Mouse (Mus musculus): ENCODE data around the gene Klhl31.
A peak's percentile ranks its signal among the peaks of the same experiment; 100 is the strongest.

The Klhl31 gene

DNA sequence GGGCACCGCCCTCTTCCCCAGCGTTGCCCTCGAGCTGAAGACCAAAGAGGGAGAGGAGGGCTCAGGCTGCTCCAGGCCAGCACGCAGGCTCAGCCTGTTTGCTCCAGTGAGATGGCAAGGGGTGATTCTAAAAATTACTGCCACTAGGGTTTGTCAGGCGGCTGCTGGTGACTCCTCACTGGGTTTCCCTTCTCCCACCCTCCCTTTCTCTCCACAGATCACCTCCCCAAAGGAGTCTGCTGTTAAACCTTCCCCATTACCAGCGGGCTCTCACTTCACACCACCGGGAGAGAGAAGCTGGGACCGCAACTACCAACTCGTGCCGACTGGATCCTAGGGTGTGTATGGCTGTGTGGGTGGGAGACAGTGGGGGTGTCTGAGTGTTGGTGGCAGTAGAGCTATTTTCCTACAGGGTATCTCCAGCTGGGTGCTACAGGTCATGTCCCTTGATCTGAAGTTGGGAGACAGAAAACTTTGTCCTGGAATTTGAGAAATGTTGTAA lies at the start of gene Klhl31:
Klhl31 (plus strand) TSS at position 51 of the 502 bp plus-strand sequence.
- DNase-seq (ENCODE audit: extremely low spot score): no peak

DNA sequence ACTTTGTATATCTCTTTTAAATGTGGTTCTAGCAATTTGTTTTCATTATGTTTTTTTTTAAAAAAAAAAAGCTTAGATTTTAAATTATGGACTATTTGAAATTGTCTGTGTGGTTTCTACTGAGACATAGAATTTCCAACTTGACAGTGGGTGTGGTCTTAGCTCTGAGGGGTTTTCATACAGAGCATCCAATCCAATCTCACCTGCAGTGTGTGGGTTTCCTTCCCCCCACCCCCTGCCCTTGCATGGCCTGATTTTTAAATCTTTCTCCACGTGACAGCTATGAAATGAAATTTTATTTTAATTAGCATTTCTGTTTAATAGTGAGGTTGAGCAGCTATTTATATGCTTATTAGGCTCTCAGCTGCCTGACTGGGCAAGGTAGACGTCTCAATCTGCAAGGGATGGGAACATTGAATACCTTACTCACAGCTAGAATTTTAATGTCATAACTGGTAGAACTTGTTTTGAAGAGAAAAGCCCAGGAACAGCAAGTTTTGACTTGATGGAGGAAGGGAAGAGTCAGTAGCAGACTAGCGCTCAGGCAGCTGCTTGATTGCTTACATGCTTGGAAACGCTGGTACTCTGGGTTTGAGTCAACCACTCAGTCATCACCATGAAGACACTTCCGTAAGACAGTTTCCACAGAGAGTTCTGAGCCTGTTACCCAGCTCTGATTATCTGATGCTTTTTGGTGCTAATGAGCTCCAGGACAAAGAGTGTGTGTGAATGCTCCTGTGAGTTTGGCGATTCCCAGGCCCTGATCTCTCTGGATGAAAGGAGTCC lies 49.3 kb upstream of the Klhl31 start:
- no peak for DNase-seq (ENCODE audit: extremely low spot score)

DNA sequence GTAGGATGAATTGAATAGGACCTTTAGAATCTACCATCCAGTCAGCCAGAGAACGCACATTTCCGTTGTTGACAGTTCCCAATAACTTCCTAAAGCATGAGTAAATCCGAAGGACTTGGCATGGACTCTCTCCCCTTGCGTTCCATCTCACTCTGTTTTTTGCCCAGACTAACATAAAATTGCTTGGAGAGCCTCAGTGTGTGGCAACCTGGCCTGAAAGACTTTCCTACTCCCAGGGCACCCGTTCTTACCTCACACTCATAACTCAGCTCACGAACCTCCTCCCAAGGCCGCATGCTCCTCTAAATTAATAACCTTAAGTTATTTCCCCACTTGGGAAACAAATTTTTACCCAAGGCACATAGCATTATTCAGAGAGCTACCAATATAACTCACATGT lies 48.7 kb upstream of the Klhl31 start:
- no peak for DNase-seq (ENCODE audit: extremely low spot score)

GRCm38 (mm10) chr9:77589496-77589895 lies 46.8 kb upstream of the Klhl31 start:
- DNase-seq (ENCODE audit: extremely low spot score): no peak

DNA sequence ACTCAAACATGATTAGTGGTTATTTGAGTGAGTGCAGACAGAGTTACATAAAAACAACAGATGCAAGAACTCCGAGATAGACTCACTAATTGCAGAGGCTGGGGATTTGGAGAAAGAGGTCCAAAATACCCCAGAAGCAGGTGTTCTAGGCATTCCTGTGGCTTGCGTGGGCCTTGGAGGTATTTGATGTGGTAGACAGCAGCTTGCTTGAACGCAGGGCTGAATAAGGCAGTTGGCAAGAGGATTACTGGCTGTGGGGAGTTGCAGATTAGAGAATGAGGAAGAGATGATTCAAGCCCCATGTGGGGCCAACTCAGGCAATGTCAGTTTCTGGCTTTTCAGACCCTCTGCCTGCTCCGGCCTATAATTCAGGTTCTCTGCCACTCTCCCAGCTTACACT lies 43.9 kb upstream of the Klhl31 start:
- no peak for DNase-seq (ENCODE audit: extremely low spot score)

- peak; percentile 6 for DNase-seq (ENCODE audit: extremely low spot score)
Observed at GRCm38 (mm10) chr9:77595006-77595626, 41.2 kb upstream of the Klhl31 start.

- DNase-seq (ENCODE audit: extremely low spot score): peak; percentile 81
Observed at GRCm38 (mm10) chr9:77596355-77596754, 39.9 kb upstream of the Klhl31 start.

DNA sequence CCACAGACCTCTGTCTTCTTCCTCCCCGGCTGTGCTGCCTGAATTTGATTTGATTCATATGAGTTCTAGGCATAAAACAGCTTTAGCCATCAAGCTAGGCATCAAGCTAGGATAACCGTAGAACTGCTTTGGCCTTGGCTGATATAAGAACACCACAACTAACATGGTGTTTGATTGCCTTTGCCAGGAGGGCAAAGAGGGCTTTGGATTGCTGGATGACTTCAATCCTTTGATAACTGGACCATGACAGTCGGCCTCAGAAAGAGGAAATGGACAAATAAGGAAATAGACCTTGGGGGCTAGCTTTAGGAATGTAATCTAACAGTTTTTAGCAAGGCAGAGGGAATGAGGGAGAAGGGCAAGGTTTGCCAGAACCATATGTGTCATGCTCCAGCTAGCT lies 37.7 kb upstream of the Klhl31 start:
- no peak for DNase-seq (ENCODE audit: extremely low spot score)

DNA sequence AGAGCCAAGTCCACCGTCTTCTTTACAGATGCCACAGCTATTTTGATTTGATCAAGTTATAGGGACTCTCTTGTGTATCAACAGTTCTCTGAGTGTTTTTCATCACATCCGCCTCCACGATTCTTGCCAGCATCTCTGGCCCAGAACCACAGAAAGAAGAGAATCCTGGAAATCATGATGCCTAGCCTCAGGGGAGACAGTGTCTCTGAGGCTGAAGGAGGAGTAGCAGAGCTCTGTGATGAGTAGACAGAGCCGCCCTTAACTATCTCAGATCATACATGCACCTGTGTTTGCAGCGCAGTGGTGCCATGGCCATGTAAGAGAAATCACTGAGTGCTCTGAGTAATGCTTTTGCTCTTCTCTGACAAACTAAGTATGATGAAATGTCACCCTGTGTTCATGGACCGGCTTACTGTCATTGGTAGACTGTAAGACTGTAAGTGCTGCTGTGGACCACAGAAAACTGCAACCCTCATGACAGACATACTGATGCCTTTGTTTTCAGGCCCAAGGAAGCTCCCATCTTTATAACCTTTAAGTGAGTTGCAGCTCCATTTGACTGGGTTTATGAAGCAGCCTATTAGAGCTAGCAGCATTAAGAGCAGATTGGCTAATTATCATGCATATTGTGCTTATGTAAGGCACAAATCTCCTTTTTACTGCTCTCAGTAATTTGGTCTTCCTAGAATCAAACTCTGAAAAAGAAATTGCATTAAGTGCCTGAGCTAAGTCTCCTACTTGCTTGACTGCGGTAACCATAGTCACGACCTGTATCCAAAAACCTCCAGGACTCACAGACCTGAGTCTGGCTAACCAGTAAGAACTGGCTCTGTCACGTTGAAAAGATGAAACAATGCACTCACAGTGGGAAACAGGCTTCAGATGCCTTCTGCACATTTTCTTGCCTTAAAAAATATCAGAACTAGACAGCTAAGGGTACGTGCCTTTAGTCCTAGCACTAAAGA lies 33.7 kb upstream of the Klhl31 start:
- no peak for DNase-seq (ENCODE audit: extremely low spot score)

DNA sequence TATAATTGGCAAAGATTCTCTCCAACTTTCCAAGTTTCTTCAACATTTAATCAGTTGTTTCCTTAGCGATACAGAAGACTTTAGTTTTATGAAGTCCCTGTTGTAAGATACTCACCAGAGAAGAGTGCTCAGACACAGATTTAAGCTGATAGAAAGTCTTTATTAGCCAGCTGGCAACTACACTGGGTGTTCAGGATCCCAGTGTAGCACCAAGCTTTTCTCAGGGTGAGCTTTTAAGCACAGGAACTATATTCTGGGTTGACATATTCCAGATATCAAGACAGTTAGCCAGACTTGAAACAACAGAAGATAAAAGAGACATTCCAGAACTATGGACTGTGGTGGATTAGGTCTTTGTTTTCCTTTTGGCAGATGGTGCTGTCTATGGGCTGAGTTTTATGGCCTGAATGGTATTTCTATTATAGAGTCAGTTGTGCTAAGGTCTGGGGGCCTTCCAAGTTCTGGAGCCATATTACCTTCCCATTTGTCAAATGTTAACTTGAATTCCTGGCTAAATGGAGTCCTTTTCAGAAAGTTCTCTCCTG lies 32.3 kb upstream of the Klhl31 start:
- DNase-seq (ENCODE audit: extremely low spot score): no peak

DNA sequence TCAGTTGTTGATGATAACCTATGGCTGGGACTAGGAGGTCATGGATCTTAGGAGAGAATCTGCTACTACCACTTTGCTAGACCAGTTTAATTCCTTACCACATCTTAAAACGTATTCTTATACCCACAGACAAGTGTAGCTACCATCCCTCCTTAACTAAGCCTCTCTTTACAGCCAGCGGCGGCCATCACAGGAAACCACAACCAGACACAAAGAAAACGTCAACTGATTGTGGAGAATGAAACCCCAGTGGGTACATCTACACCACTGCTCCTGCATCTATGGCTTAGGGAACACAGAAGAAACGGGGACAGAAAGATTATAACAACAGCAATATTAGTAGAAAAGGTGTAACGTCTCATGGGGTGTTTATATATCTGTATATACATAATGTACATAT lies 29.0 kb upstream of the Klhl31 start:
- no peak for DNase-seq (ENCODE audit: extremely low spot score)

- DNase-seq (ENCODE audit: extremely low spot score): peak; percentile 32
Observed at GRCm38 (mm10) chr9:77607840-77608239, 28.5 kb upstream of the Klhl31 start.

GRCm38 (mm10) chr9:77610811-77611210 lies 25.5 kb upstream of the Klhl31 start:
- DNase-seq (ENCODE audit: extremely low spot score): no peak

DNA sequence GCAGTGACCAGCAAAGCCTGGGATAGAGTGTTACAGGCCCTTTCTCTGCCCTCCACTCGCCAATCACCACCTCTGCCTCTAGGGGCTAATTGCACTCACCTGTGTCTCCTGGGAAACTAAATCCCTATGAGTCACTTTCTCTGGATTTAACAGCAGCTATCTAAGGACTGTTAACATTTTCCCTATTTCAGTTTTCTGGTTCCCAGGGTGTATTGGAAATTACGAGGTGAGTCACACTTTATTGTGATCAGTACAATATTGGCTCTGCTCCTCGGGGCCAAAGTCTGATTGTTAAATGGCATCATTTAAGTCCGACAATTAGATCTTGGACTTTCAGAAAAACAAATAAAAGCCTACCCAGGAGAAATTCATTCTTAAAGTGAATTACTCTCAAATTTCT lies 24.0 kb upstream of the Klhl31 start:
- no peak for DNase-seq (ENCODE audit: extremely low spot score)

DNA sequence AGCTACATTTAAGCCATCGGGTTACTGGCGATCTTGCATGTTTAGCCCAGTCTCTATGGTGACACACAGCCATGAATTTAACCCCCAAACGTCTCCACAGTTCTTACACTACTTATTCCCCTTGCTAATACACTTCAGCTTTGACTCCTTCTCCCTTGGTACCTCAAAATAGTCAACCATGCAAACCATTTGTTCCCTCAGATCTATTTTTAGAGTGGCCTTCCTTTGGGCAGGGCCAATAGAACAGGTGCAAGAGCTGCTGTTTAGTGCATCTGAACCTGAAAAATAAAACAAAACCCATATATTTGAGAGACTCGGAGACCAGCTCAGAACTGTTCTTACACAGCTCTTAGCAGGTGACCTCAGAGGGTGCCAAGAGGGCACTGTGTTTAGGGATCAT lies 20.4 kb upstream of the Klhl31 start:
- DNase-seq (ENCODE audit: extremely low spot score): no peak

- DNase-seq (ENCODE audit: extremely low spot score): no peak
Observed at GRCm38 (mm10) chr9:77616796-77617195, 19.5 kb upstream of the Klhl31 start.

DNA sequence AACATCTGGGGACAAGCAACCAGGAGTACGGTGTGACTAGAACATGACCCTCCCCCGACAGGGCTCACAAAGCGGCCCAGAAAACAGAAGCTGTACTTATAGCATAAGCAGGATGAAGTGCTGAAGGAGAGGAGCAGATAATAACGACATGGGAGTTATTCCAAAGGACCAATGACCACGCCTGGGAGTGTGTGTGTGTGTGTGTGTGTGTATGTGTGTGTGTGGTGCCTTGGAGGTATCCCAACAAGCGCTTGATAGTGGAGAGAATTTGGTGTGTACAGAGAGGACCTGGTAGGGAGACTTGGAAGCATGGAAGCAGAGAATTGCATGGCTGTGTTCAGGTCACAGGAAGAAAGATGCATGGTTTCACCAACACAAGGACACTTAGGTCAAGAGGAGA lies 18.5 kb upstream of the Klhl31 start:
- no peak for DNase-seq (ENCODE audit: extremely low spot score)

- no peak for DNase-seq (ENCODE audit: extremely low spot score)
Observed at GRCm38 (mm10) chr9:77618392-77618791, 17.9 kb upstream of the Klhl31 start.

- DNase-seq (ENCODE audit: extremely low spot score): no peak
Observed at GRCm38 (mm10) chr9:77620077-77620476, 16.2 kb upstream of the Klhl31 start.

DNA sequence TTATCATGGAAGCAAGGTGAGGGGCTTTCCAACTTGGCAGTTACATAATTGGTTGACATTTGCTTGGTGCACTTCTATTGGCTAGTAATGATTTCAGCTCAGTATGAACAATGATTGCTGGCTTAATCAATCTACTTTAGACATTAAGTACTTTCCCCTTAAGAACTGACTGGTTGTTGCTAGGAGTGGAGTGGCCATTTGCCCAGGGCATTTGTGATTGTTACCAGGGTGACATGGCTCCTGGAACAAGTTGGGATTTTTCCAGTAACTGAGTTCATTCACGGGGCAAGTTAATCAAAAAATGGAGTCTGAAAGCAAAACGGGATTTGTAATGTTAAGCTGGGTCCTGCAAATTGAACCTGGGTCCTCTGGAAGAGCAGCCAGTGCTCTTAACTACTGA lies 15.8 kb upstream of the Klhl31 start:
- no peak for DNase-seq (ENCODE audit: extremely low spot score)

GRCm38 (mm10) chr9:77622874-77623273 lies 13.4 kb upstream of the Klhl31 start:
- DNase-seq (ENCODE audit: extremely low spot score): no peak
